Mouse (Mus musculus) layer of hippocampus, postnatal 36 days (tissue): ENCODE measurements around the gene Acot1. TPM values are rescaled to one million over a fixed set of nuclear protein-coding genes. Genes with fewer than 3 reads are reported as not detected.
"Not testable (repeated sequence)": the region's sequence is repeated elsewhere in the genome, so short reads cannot be mapped to it uniquely, and the experiment has no call there.

ENCODE experiments used
- DNase-seq, 2 experiments: peaks; one replicate each; pipeline ENCODE4 v3.0.0; 2022
- total RNA-seq, 2 experiments: library from RNA; stranded (reverse); gene quantifications; 2 replicates each; pipeline ENCODE4 v1.2.3; 2021

Acot1 gene
- total RNA-seq, 2 experiments from 2014 or later, result 23.1 to 25.4 TPM

DNA sequence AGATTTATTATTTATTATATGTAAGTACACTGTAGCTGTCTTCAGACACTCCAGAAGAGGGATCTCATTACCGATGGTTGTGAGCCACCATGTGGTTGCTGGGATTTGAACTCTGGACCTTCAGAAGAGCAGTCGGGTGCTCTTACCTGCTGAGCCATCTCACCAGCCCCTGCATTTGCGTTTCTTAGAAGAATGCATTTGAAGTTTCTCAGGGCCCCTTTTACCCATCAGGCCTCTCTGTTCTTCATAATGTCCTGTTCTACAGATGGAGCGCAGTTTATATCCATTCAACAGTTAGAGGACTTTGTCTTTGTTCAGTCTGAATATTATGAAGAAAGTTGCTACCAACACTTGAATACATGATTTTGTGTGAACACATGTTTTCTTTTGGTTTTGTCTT, 13.0 kb downstream of the Acot1 start:
- not testable (repeated sequence) for DNase-seq

DNA sequence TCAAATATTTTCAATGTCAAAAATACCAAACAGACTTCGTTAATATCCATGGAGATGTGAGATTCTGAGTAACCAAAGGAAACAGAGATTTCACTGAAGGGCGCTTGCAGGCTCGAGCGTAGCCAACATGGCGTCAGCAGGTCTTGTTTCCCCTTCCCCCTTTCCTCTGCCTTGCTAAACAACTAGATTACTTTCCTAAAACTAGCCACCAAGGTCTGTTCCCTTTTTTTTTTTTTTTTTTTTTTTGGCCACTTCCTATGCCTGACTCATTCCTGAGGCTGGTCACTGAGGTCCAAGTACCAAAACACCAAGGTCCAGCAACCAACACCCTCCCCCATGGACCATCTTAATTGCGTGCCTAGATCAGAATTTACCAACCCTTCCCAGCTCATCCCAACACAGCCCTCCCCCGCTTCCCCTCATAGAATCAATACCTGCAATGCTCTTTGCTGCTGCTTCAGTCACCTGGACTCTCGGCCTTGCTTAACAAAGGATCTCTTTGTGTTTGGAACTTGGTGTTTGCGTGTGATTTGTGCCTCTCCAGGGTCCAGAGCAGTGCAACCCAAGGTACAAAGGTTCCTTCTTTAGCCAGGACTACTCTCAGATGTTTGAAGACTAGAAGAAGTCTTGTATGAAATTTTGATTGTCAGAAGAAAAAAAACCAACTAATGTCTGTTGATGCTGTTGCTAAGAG, 13.9 kb downstream of the Acot1 start:
- DNase-seq, result no peak

DNA sequence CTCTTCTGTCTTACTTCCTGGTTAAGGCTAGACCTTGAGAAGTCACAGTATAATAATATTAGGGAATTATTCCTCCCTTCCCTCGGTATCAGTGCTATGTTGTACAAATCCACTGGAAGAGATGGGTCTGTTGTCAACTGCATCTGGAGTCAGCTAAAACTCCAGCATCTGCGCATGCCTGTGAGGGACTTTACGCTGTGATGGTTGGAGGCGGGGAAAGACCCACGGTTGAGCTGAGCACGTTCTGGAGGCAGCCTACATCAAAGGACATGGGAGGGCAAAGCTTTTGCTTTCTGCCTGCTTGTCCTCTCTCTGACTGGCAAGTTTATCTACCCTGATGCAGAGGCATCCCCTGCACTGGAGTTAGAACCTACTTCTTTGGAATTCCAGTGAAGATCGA, 16.6 kb downstream of the Acot1 start:
- DNase-seq, result no peak

DNA sequence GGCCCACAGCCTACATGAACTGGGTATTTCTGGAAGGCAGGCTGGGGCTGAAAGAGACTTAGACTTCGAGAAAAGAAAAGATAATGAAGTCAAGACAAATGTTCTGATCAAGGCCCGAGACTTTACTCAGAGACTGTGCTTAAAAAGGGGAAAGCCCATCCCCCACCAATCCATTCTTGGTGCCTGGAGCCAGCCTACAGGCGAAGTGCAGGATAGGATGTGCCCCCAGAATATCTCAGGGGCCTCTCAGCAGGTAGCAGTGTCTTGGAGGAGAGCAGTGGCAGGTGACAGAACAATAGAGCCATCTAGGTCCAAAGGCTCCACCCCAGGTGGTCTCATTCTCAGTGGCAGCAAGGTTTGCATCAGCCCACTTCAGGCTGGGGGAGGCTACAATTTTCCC, 19.0 kb downstream of the Acot1 start:
- DNase-seq, result not testable (repeated sequence)

DNA sequence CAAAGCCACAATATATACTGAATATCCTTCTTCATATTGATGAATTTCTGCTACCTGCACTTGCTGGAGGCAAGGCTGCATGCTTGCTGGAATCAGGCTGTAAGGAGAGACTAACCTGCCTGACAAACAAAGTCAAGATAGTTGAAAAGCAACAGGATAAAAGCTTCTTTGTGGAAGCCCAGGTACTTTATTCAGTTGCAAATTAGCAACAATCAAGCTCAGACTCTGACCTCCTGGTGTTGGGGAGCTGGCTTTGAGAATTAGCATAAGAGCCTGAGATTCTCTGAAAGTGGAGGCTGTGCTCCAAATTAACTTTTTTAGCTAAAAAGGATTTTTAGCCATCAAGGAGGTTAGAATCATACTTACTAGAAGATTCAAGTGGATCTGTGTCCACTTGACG, 19.8 kb downstream of the Acot1 start:
- not testable (repeated sequence) for DNase-seq

DNA sequence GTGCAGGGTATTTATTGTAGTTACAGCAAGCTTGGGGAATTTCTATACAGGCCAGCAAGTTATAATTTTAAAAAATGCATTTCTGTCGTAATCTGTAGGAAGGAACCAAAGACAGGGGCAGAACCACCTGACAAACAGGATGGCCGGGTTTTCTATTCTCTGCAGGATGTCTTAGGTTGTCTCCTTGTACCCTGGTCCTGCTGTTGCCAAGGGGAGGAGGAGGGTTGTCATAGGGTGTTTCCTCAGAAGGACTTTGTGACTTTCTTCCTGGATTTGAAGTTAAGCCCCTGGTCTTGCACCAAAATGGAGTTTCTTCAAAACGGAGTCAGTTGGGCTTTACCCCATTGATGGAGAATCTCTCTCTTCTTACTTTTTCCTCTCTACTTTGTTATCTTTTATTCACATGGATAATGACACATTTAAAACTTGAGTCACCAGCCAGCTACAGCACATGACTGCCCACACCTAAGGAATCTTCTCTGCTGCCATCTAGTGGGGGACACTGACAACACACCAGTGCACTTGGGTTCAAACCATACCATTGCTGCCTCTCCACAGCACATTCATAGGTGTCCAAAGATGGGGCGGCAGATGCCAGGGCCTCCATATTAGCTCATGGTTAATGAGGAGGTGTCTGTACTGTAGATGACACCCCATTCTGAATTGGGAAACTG, 21.5 kb downstream of the Acot1 start:
- peak; percentile 67 to 79 for DNase-seq

DNA sequence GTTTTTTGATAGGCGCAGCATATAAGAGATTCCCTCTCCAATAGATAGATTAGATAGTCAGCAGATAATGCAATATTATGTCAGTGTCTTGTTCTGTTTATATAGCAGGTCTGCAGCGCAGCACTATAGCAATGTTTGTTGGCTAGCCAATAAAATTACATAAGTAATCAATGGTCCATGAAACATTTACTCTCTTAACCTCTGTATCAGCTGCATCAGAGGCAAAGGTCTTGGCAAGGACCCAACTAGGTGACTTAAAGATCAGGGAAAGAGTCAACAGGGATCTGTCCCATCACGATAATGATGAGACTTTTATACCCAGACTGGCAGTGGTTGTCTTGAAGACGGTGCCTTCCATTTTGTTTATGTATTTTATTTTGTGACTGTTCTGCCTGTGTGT, 23.6 kb downstream of the Acot1 start:
- no peak for DNase-seq

DNA sequence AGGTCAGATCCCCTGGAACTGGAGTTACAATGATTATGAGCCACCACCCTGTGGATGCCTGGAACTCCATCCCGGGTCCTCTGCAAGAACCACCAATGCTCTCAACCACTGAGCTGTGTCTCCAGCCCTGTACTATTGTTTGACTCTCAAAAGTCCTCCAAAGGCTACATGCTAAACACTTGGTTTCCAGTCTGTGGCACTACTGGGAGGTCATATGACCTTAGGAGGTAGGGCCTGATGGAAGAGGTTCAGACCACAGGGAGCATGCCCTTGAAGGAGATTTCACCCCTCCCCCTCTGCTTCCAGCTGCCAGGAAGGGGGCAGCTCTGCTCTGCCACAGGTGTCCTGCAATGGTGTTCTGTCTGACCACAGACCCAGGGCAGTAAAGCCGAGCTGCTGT, 24.0 kb downstream of the Acot1 start:
- not testable (repeated sequence) for DNase-seq

DNA sequence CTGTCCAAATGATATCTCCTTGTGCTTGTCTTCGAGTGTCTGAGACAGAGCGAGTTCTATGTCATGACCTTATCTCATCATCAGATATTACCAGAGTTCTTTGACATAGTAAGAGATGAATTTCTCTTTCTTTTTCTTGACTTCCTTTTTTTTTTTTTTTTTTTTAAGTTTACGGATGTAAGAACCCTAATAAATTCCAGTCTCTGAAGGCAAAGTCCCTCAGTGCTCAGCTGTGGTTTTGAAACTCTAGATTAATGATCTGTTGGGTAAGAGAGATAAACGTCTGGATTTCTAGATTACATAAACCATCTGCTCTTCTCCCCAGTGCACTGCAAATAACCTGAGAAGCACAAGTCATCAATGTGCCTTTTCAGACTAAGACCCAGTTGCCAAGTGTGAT, 24.8 kb downstream of the Acot1 start:
- DNase-seq, result no peak

DNA sequence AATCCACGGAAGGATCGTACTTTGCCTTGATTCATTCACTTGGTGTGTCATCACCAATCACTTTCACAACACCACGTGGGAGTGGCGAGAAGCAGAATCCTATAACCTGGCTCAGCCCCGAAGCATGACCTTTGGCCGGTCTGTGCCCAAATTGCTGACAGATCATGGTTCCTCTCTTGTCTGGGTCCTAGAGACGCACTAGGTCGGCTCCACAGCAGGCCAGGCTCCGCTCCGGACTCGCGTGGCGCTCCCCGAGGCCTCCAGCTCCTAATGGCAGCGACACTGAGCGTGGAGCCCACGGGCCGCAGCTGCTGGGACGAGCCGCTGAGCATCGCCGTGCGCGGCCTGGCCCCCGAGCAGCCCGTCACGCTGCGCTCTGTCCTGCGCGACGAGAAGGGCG, 29.0 kb downstream of the Acot1 start, which contains the start of gene Acot4:
Gene Acot4, plus strand, starts transcription at position 139 of the 400 bp plus-strand sequence.
- peak; percentile 13 to 15 for DNase-seq

DNA sequence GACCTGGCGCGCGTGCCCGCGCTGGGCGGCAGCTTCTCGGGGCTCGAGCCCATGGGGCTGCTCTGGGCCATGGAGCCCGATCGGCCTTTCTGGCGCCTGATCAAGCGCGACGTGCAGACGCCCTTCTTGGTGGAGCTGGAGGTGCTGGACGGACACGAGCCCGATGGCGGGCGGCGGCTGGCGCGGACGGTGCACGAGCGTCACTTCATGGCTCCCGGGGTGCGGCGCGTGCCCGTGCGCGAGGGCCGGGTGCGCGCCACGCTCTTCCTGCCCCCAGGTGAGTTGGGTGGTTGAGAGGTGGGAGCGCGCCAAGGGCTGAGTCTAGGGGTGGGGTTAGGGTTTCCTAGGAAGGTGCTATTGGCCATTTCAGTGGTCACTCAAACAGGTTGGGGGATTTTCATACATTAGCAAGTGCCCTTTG, 29.4 kb downstream of the Acot1 start, which contains the start of gene Gm49366:
Gene Gm49366, plus strand, starts transcription at position 245 of the 421 bp plus-strand sequence.
- peak; percentile 24 to 31 for DNase-seq

DNA sequence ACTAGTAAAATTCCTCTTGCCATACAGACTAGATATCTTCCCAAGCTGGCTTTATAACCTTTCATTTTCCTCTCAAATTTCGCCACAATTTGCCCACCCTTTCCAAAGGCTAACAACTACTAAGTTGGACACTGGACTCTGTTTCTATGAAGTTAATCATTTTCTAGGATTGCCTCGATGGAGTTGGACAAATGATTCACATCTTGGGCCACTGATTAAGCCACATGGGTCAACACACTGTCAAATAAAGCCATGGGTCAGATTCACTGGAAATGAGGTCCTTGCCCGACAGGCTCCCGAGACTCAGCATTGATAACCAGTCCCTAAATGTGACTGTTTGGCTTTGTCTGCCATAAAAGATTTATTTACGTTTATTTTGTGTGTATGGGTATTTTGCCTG, 33.0 kb downstream of the Acot1 start:
- DNase-seq, result no peak

DNA sequence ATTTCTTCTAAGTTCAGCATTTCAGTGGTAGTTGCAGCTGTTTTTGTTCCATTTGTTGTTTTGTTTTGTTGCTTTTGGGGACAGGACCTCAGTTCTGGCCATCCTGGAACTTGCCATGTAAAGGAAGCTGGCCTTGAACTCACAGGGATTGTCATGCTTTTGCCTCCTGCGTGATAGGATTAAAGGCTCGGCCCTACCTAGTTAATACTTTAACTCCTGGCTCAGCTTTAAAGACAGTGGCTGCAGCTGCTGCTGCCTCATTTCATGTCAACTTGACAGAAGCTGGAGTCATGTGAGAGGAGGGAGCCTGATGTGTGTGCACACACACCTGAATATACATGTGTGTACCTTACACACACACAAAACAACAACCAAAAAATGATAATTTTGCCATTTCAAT, 34.8 kb downstream of the Acot1 start:
- DNase-seq, result no peak

DNA sequence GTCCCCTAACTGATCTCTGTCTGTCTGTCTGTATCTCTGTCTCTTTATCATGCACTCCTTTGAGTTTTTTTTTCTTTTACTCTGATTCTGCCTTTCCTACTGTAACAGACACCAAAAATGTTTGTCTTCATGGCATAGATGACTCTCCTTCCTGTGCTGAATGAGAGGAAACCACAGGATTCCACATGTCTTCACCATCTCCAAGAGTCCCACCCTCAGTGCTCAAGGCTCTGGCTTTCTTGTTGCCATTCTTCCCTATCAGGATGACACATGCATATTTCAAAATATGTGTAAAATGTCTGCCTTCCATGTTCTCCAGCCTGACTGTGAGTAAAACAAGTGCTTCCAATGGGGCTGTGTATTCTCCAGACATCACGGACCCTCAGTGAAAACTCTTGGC, 37.6 kb downstream of the Acot1 start:
- no peak for DNase-seq

DNA sequence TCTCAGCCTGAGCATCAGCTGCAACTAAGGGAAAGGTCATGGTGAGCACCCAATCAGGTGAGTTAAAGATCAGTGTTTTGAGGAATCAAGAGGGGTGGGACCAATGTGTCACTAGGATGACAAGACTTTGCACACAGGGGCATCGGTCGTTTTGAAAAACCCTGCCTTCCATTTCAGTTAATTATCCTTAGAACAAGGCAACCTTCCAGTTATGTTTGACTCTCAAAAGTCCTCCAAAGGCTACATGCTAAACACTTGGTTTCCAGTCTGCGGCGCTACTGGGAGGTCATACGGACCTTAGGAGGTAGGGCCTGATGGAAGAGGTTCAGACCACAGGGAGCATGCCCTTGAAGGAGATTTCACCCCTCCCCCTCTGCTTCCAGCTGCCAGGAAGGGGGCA, 41.5 kb downstream of the Acot1 start:
- not testable (repeated sequence) for DNase-seq

DNA sequence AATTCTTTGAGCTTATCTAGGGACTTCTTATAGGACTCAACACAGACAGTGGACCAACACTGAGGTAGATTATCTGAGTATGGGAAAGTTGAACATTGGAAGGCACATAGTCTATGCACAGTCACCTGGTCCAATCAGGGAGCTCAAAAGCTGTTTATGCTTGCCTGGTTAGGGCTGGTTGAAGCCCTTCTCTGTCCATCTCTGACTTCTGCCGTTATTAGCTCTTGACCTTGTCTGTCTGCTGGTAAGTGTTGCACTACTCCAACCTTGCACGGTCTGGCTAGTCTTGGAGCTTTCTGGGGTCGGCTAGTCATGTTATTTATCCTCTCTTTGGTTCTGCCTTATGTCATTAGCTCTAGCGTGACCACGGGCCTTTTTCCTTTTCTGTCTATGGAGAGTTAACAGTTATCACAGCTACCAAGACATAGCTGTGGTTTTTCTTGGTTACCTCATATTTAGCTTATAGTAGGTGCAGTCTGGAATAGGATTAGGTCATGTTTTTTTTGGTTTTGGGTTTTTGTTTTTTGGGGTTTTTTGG, 42.7 kb downstream of the Acot1 start, which contains the start of gene Acot3:
Gene Acot3, plus strand, starts transcription at position 208 of the 538 bp plus-strand sequence.
- no peak for DNase-seq

DNA sequence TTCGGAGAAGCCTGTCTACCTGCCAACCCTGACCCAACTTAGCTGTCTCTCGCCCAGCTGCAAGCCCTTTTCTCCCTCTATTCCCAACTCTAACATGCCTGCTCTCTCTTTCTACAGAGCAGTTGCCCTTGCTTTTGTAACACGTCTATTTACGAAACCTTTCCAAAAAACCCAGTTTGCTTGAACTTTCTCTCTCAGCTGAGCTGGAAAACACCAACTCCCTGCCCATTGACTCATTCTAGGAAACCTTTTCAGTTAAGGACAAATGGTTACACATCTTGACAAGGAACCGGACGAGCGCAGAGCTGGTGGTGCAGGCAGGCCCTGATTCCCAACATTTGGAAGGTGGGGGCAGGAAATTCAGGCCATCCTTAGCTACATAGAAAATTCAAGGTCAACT, 43.3 kb downstream of the Acot1 start:
- no peak for DNase-seq

DNA sequence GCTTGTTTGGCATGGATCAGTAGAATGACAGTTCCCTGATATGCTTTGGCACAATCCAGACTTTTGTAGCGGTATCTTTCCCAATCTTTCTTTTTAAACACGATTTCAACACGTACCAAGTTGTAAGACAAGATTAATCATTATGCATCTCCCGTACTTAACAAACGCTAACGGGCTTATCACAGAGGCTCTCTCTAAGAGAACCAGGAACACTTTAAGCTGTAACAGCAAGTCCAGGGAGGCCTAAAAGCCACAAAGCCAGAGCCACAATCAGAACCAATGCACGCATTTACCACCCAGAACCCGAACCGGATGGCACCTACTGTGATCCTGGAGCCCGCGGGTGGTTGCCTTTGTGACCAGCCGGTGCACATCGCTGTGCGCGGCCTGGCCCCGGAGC, 43.9 kb downstream of the Acot1 start:
- no peak for DNase-seq

DNA sequence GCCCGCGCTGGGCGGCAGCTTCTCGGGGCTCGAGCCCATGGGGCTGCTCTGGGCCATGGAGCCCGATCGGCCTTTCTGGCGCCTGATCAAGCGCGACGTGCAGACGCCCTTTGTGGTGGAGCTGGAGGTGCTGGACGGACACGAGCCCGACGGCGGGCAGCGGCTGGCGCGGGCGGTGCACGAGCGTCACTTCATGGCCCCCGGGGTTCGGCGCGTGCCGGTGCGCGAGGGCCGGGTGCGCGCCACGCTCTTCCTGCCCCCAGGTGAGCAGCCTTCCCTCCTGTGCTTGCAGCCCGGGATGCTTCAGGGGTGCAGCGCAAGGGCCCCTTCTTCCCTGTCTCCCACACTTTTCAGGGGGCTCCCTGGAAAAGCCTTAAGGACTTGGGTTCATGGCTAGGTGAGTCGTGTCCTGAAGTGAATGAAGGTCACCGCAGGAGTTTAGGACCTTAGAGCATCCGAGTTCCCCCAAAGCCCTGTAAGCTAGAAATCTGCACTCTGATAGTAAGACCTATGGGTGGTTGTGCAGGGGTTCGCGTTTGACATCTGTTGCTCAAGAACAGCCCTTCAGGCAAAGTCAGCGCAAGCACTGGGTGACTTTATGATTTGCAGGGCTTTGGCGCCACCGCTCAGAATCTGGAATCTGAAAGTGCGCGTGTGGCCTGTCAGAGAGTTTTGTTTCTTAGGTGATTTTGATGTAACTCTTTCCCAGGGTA, 44.5 kb downstream of the Acot1 start:
- DNase-seq, result no peak

DNA sequence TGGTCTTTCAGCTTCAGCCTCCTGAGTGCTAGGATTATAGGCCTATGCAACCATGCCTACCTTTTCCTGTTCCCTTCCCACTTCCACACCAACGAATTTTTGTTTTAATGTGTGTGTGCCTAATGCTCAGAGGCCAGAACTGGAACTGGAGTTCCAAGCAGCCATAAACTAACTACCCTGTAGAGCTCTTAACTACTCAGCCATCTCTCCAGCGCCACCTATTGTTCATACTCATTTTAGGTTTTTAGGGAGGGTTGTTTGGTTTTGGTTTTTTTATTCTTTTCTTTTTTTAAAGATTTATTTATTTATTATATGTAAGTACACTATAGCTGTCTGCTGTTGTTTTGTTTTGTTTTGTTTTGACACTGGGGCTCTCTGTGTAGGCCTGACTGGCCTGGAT, 51.7 kb downstream of the Acot1 start:
- no peak for DNase-seq

DNA sequence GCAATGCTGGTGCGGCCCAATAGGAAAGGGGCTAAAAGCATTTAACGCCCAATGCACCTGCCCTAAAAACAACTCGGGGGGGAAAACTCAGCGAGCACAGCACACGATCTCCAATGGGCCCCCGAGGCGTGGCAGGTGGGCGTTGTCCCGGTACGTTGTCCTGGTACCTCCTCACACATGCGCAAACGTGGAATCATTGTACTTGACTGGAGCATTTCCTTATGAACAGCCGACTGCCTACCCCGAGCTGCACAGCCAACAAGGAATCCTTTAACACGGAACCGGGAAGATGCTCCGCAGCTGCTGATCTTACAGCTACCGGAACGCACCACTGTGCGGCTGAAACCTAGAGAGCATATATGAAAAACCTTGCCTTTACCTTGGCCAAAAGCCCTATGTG, 53.0 kb downstream of the Acot1 start:
- no peak for DNase-seq

DNA sequence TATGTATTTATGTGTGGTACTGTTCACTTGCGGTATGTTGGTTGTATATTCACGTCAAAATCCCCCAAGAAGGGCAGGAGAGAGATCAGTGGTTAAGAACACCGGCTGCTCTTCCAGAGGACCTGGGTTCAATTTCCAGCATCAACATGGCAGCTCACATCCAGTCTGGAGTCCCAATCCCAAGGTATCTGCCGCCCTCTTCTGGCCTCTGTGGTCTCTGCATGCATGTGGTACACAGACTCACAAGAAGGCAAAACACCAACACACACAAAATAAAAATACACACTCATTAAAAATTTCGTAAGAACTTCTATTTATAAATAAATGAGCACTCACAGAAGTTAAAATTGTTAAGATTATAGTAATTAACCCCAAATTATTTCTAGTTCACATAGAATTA, 53.9 kb downstream of the Acot1 start:
- no peak for DNase-seq

DNA sequence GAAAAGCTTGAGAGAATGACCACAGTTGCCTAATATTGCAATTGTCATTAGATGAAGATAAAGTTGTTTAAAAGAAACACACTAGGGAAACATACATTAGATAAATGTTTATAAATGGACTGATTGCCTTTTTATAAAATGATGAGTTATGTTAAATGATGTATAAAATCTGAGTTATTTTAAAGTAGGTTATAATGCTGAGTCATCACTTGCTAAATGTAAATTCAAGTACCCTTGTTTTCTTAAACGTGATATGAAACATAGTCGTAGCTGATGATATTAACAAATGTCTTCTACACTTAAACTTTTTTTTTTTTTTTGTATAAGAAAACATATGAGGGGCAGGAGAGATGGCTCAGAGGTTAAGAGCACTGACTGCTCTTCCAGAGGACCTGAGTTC, 54.5 kb downstream of the Acot1 start:
- no peak for DNase-seq
